Mouse (Mus musculus) myocyte (in vitro differentiated cells): ENCODE measurements around the gene Hcn1. TPM values are rescaled to one million over a fixed set of nuclear protein-coding genes. Genes with fewer than 3 reads are reported as not detected.

Source experiments
- H3K27me3 ChIP-seq: one replicate; pipeline ENCODE4 v1.6.1; 2011; ENCODE audit not compliant: control insufficient read depth, insufficient read depth, insufficient read length
- H3K36me3 ChIP-seq: one replicate; pipeline ENCODE4 v1.6.1; 2011; ENCODE audit not compliant: control insufficient read depth, insufficient read depth
- H3K4me2 ChIP-seq: one replicate; pipeline ENCODE4 v1.6.1; 2011; ENCODE audit warnings: low read depth, control low read depth
- H3K4me3 ChIP-seq: one replicate; pipeline ENCODE4 v1.5.1; 2011; ENCODE audit warnings: mild to moderate bottlenecking, control low read depth, moderate library complexity
- H3K79me2 ChIP-seq: one replicate; pipeline ENCODE4 v1.6.1; 2011; ENCODE audit not compliant: control insufficient read depth, insufficient read depth
- H3ac ChIP-seq: one replicate; pipeline ENCODE4 v1.6.1; 2011; ENCODE audit not compliant: control insufficient read depth, insufficient read length
- CEBPB ChIP-seq: IDR thresholded peaks from 2 replicates; pipeline ENCODE4 v1.6.1; 2011; ENCODE audit warnings: mild to moderate bottlenecking, moderate library complexity; ENCODE audit not compliant: poor library complexity, insufficient read depth, severe bottlenecking
- E2F4 ChIP-seq: IDR thresholded peaks from one replicate; pipeline ENCODE4 v1.6.1; 2011; ENCODE audit warnings: mild to moderate bottlenecking, control low read depth, moderate library complexity; ENCODE audit not compliant: insufficient read depth
- MAX ChIP-seq: IDR thresholded peaks from one replicate; pipeline ENCODE4 v1.6.1; 2011; ENCODE audit warnings: low read depth, mild to moderate bottlenecking, control low read depth
- MYOD1 ChIP-seq, 3 experiments: IDR thresholded peaks; one replicate each; pipeline ENCODE4 v1.6.1; 2011; ENCODE audit warnings: control low read depth in 2 of 3, low read depth in 2 of 3, mild to moderate bottlenecking in 2 of 3, moderate library complexity in 1 of 3; ENCODE audit not compliant: insufficient read length in 2 of 3, control insufficient read depth in 1 of 3
- MYOG ChIP-seq, 3 experiments: IDR thresholded peaks; one replicate each; pipeline ENCODE4 v1.6.1; 2011; ENCODE audit warnings: control low read depth in 2 of 3, low read depth in 2 of 3, mild to moderate bottlenecking in 2 of 3; ENCODE audit not compliant: insufficient read length in 2 of 3, control insufficient read depth in 1 of 3, insufficient read depth in 1 of 3
- POLR2A ChIP-seq: IDR thresholded peaks from one replicate; pipeline ENCODE4 v1.6.1; 2011; ENCODE audit warnings: low read depth, mild to moderate bottlenecking, control low read depth, moderate library complexity; ENCODE audit not compliant: insufficient read length
- POLR2AphosphoS2 ChIP-seq: IDR thresholded peaks from one replicate; pipeline ENCODE4 v1.6.1; 2011; ENCODE audit warnings: low read depth, control low read depth; ENCODE audit not compliant: insufficient read length
- REST ChIP-seq: IDR thresholded peaks from one replicate; pipeline ENCODE4 v1.6.1; 2011; ENCODE audit warnings: mild to moderate bottlenecking, control low read depth, moderate library complexity; ENCODE audit not compliant: insufficient read depth, insufficient read length
- SRF ChIP-seq: IDR thresholded peaks from one replicate; pipeline ENCODE4 v1.6.1; 2011; ENCODE audit warnings: low read depth; ENCODE audit not compliant: control insufficient read depth, insufficient read length
- TCF12 ChIP-seq: IDR thresholded peaks from one replicate; pipeline ENCODE4 v1.6.1; 2011; ENCODE audit warnings: mild to moderate bottlenecking, control low read depth; ENCODE audit not compliant: poor library complexity, insufficient read depth, severe bottlenecking
- TCF3 ChIP-seq: IDR thresholded peaks from one replicate; pipeline ENCODE4 v1.6.1; 2011; ENCODE audit warnings: low read depth, control low read depth; ENCODE audit not compliant: insufficient read length
- USF1 ChIP-seq: IDR thresholded peaks from one replicate; pipeline ENCODE4 v1.6.1; 2011; ENCODE audit warnings: low read depth, mild to moderate bottlenecking, control low read depth, moderate library complexity
- polyA plus RNA-seq: library from polyadenylated mRNA; unstranded; fragments of >200 nt; fragmentation: generic; extraction: Trizol; gene quantifications from one replicate; pipeline ENCODE4 v1.2.1, GENCODE M21; 2012; ENCODE audit warnings: missing spikeins

Gene Hcn1
- polyA plus RNA-seq, 1 experiment = 0.13 TPM

- Histone ChIP-seq H3K36me3 (no peaks in the 10 kb centered on the region), H3K4me2 (no peak overlapping the region), H3K79me2 (no peaks in the 10 kb centered on the region), H3K27me3 (no peaks in the 10 kb centered on the region), H3ac (no peak overlapping the region), H3K4me3 (no peak overlapping the region)
- TF ChIP-seq CEBPB (no peak), MYOD1 (IDR thresholded peaks at IDR 0.05; ENCODE audit: control insufficient read depth in 1 of 3, insufficient read length in 2 of 3, low read depth in 2 of 3) (no peak), POLR2AphosphoS2 (no peak), USF1 (no peak), TCF12 (no peak), TCF3 (no peak), MYOG (IDR thresholded peaks at IDR 0.05; ENCODE audit: control insufficient read depth in 1 of 3, insufficient read depth in 1 of 3, insufficient read length in 2 of 3, low read depth in 2 of 3) (no peak), E2F4 (no peak), MAX (no peak), REST (no peak), POLR2A (no peak), SRF (no peak)
Observed at GRCm38 (mm10) chr13:117958496-117959421, 356.6 kb downstream of the Hcn1 start.

GRCm38 (mm10) chr13:117964620-117965019 lies 362.5 kb downstream of the Hcn1 start:
- Histone ChIP-seq H3K27me3 (no peaks in the 10 kb centered on the region), H3ac (no peak overlapping the region), H3K79me2 (no peaks in the 10 kb centered on the region), H3K4me2 (no peak overlapping the region), H3K36me3 (no peaks in the 10 kb centered on the region), H3K4me3 (no peak overlapping the region)
- TF ChIP-seq USF1 (no peak), REST (no peak), POLR2A (no peak), POLR2AphosphoS2 (no peak), MAX (no peak), MYOD1 (IDR thresholded peaks at IDR 0.05; ENCODE audit: control insufficient read depth in 1 of 3, insufficient read length in 2 of 3, low read depth in 2 of 3) (no peak), TCF3 (no peak), SRF (no peak), MYOG (IDR thresholded peaks at IDR 0.05; ENCODE audit: control insufficient read depth in 1 of 3, insufficient read depth in 1 of 3, insufficient read length in 2 of 3, low read depth in 2 of 3) (no peak), TCF12 (no peak), CEBPB (no peak), E2F4 (no peak)

- TF ChIP-seq E2F4 (no peak), MYOD1 (IDR thresholded peaks at IDR 0.05; ENCODE audit: control insufficient read depth in 1 of 3, insufficient read length in 2 of 3, low read depth in 2 of 3) (no peak), SRF (no peak), MYOG (IDR thresholded peaks at IDR 0.05; ENCODE audit: control insufficient read depth in 1 of 3, insufficient read depth in 1 of 3, insufficient read length in 2 of 3, low read depth in 2 of 3) (no peak), CEBPB (no peak), REST (no peak), POLR2AphosphoS2 (no peak), MAX (no peak), TCF3 (no peak), POLR2A (no peak), USF1 (no peak)
- no peak overlapping the region for H3ac ChIP-seq
- H3K36me3 ChIP-seq = no peaks in the 10 kb centered on the region
- H3K27me3 ChIP-seq = no peaks in the 10 kb centered on the region
- no peaks in the 10 kb centered on the region for H3K79me2 ChIP-seq
- H3K4me2 ChIP-seq = no peak overlapping the region
- H3K4me3 ChIP-seq = no peak overlapping the region
Observed at GRCm38 (mm10) chr13:117975382-117975781, 373.3 kb downstream of the Hcn1 start.

GRCm38 (mm10) chr13:117975823-117976222 lies 373.7 kb downstream of the Hcn1 start:
- Histone ChIP-seq H3K27me3 (no peaks in the 10 kb centered on the region), H3K79me2 (no peaks in the 10 kb centered on the region), H3K36me3 (no peaks in the 10 kb centered on the region), H3ac (no peak overlapping the region), H3K4me3 (no peak overlapping the region), H3K4me2 (no peak overlapping the region)
- TF ChIP-seq MYOG (IDR thresholded peaks at IDR 0.05; ENCODE audit: control insufficient read depth in 1 of 3, insufficient read depth in 1 of 3, insufficient read length in 2 of 3, low read depth in 2 of 3) (no peak), POLR2AphosphoS2 (no peak), TCF12 (no peak), USF1 (no peak), TCF3 (no peak), MAX (no peak), E2F4 (no peak), CEBPB (no peak), REST (no peak), POLR2A (no peak), SRF (no peak), MYOD1 (IDR thresholded peaks at IDR 0.05; ENCODE audit: control insufficient read depth in 1 of 3, insufficient read length in 2 of 3, low read depth in 2 of 3) (no peak)

- Histone ChIP-seq H3K4me3 (no peak overlapping the region), H3K27me3 (no peaks in the 10 kb centered on the region), H3K79me2 (no peaks in the 10 kb centered on the region), H3K36me3 (no peaks in the 10 kb centered on the region), H3ac (no peak overlapping the region), H3K4me2 (no peak overlapping the region)
- TF ChIP-seq E2F4 = no peak
- TF ChIP-seq POLR2AphosphoS2 = no peak
- TF ChIP-seq MYOG (IDR thresholded peaks at IDR 0.05; ENCODE audit: control insufficient read depth in 1 of 3, insufficient read depth in 1 of 3, insufficient read length in 2 of 3, low read depth in 2 of 3) = no peak
- no peak for TF ChIP-seq USF1
- TF ChIP-seq MAX = no peak
- no peak for TF ChIP-seq POLR2A
- TF ChIP-seq CEBPB = no peak
- no peak for TF ChIP-seq MYOD1 (IDR thresholded peaks at IDR 0.05; ENCODE audit: control insufficient read depth in 1 of 3, insufficient read length in 2 of 3, low read depth in 2 of 3)
- TF ChIP-seq REST = no peak
- no peak for TF ChIP-seq TCF3
- TF ChIP-seq SRF = no peak
- no peak for TF ChIP-seq TCF12
Observed at GRCm38 (mm10) chr13:117984339-117984738, 382.2 kb downstream of the Hcn1 start.
